Mouse (Mus musculus): Measurements from ENCODE around the gene Gstt3.

- TF ChIP-seq POLR2A (IDR thresholded peaks at IDR 0.05; ENCODE audit: borderline replicate concordance, low read depth, low read length) (no peak), CTCF (IDR thresholded peaks at IDR 0.05; ENCODE audit: low read depth, low read length) (no peak)
These were observed 37.8 kb downstream of the Gstt3 start for GRCm38 (mm10) chr10:75743369-75743768.
